Mouse (Mus musculus) B cell, adult 2 months (primary cell): Measurements from ENCODE around the gene Hoxd4.
A peak's percentile ranks its signal among the peaks of the same experiment; 100 is the strongest.

Experiments
- DNase-seq, 2 experiments: peaks; one replicate each; pipeline ENCODE4 v3.0.0; 2022

The Hoxd4 gene

GRCm38 (mm10) chr2:74711721-74712621 lies at the start of gene Hoxd4, which contains the start of gene Hoxd3:
TSS of gene Hoxd4 (plus strand) at chr2:74711929.
TSS of gene Hoxd3 (plus strand) at chr2:74711927.
- DNase-seq = no peak

DNA sequence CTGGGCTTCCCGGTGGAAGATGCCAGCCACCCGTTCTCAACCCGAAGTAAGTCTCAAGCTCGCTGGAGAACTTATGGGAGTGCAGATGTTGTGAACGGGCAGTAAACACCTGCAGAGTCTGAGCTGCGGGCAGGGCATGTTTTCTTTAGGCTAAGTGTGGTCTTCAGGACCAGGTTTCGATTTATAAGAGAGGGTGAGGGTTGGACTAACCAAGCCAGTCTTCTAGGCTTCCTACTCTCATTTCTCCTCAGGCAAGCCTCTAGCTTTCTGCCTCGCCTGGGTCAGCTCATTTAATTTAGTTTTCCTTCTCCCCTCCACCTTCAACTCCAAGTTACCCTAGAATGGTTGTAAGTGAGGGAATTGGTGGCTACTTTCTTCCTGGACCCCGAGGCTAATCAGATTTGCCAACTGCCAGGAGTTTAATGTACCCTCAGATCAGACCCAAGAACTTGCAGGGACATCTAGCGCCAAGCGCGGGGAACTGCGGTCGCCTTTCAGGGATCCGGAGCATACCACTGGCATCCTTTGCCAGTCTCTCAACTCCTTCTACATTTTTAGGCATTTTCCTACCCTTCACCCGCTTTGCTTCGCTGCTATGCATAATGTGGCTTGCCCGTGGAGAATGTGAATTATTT lies 48.3 kb upstream of the Hoxd4 start:
- peak in 1 of 2 experiments; percentile 30 for DNase-seq

DNA sequence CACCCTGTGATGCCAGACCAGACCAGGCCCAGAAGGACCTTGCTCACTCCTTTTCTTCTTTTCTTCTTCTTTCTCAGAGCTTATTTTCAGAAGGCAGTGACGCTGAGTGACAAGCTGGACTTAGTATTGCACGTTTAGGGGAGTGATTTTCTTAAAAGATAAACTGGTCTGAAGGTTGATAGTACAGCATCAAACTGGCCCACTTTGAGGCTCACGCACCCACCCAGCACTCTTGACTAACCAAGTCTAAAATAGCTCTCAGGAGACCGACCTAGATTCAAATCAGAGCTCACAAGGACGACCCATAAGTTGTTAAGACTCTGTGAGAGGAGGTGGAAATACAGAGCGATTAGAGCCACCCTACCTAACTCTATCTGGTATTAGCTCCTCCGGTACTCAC lies 45.3 kb upstream of the Hoxd4 start:
- DNase-seq = no peak

DNA sequence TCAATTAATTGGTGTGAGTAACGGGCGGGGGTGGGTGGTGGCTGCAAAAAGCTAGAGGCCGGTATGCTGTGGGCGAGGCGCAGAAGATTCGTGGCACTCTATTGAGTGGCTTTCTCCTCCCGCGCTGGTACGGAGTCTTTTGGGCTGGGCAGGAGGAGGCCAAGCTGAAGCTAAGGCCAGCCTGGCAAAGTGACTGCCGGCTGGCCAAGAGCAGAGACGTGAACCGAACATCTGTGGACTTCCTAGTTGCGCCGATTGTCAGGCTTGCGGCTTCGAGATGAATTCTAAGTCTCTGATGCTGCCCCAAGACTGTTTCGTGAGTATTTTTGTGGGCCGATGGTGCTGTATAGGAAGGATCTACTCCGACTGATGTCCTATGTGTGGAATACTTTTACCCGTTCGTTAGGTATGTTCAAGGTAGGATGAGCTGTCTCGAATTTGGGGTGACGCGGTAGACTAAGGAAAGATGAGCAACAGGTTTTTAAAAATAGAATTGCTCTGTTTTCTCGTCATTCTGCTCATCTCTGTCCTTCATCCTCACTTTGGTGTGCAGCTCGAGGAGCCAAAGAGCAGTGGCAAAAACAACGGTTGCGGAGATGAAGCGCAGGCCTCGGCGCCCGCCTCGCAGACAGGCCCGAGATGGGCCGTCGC lies 44.4 kb upstream of the Hoxd4 start:
- DNase-seq = peak in 1 of 2 experiments; percentile 14

DNA sequence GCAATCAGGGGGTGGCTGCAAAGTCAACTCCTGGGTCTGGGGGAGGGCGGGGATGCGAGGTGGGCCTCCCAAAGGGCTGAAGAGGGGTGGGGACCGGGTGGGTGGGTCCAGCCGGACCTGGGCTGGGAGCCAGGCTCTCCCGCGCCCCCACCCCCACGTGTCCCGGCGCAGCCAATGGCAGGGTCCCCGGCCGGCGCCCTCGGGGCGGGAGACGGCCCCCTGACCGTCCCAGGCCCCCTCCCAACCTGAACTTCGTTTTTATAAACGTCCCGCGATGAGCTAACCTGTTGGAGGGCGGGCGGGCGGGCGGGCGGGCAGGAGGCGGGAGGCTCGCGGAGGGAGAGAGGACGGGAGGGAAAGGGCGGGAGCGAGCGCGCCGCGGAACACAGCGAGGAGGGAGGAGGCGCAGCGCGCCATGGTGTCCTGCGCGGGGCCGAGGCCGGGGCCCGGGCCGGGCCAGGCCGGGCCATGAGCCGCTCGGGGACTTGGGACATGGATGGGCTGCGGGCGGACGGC lies 43.8 kb upstream of the Hoxd4 start, which contains the start of gene Hoxd13:
Gene Hoxd13, plus strand, starts transcription at position 469 of the 516 bp plus-strand sequence.
- no peak for DNase-seq

DNA sequence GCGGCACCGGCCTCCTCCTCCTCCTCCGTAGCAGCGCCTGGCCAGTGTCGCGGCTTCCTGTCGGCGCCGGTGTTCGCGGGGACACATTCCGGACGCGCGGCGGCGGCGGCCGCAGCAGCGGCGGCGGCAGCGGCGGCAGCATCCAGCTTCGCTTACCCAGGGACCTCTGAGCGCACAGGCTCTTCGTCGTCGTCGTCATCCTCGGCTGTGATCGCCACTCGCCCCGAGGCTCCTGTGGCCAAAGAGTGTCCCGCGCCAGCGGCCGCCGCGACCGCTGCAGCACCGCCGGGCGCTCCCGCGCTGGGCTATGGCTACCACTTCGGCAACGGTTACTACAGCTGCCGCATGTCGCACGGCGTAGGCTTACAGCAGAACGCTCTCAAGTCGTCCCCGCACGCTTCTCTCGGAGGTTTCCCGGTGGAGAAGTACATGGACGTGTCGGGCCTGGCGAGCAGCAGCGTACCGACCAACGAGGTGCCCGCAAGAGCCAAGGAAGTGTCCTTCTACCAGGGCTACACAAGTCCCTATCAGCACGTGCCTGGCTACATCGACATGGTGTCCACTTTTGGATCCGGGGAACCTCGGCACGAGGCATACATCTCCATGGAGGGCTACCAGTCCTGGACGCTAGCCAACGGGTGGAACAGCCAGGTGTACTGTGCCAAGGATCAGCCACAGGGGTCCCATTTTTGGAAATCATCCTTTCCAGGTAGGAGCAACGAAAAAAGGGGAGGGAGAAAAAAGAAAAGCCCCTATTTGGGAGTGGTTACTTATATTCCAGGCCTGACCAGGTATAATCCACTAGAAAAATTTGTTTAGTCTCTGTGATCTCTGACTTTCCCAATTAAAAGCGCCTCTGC lies 43.1 kb upstream of the Hoxd4 start:
- peak; percentile 23 to 36 for DNase-seq

- DNase-seq = no peak
These were observed 42.5 kb upstream of the Hoxd4 start for GRCm38 (mm10) chr2:74669230-74669578.

- DNase-seq = peak in 1 of 2 experiments; percentile 7
These were observed 42.0 kb upstream of the Hoxd4 start for GRCm38 (mm10) chr2:74669650-74670235.

DNA sequence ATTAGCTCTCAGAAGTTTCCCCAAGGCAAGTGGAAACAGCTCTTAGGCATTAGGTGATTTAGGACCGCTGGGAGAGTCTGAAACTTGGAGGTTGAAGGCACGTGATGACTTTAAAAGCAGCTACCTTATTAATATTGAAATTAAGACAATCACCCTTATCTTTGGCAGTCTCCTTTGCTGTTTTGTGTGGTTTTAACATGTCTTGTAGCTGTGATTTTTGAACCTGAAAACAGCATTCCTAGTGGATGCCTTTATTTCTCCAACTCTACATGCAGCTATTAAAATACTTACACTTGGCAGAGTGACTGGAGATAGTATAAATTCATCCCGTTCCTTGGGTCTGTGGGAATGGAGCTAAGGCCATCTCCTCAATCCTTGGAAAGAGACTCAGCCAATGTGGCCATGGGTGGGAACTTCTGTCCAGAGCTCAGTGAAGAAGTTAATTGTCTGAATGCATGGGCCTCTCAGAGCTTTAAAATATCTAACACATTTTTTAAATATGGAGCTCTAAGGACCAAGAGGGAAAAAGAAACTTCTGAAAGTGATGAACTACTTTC lies 41.0 kb upstream of the Hoxd4 start:
- DNase-seq = no peak

DNA sequence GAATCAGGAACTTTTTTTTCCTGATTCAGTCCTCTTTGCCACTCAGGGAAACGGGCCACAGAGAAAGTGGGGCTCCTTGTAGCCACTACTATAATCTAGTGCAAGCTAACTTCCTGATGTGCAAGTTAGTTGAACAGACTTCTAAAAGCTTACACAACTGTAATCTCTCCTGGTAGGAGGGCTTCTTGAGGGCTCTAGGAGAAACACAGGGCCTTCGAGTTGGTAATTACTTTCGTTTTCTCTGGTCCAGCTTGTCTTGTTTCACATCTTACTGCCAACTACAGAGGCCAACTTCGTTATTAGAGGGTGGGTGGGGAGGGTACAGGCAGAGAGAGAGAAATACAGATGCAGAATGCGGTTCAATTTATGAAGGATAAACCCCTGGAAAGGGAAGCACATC lies 39.9 kb upstream of the Hoxd4 start:
- no peak for DNase-seq

DNA sequence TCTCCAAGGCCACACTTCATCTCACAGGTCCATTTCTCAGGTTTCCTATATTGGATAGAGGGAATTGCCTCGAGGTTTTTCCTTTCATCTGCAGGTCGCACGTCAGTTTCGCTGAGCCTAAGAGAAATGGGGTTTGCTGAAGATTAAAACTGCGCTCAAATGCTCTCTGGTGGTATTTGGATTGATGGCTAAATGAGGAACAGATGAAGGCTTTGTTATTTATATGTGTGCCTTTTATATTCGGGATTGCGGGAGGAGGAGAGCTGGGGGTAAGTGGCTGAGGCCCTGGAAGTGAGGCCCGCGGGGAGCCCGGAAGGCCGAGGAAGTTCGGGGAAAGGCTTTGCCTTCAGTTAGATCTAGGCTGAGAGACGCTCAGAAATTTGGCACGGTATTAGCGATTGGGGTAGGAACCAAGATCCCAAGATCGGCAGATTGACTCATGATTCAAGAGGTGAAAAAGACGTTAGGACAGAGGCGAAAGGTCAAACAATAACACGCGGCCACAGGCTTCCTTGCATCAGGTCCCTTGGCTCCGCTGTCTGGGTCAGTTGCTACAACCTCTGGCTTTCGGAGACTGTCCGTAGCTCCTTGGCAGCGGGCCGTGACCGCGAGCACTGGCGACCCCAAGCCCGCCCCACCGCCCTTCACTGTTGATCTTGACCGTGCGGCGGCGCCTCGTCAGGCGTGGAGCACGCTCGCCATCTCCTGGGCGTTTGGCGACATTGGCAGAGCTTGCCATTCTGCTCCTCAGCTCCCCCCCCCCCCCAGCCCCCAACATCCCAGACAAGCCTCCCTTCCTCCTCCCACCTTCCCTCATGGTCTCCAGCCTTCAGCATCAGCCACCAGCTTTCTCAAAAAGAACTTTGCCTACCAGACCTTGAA lies 39.0 kb upstream of the Hoxd4 start:
- peak; percentile 63 to 70 for DNase-seq

DNA sequence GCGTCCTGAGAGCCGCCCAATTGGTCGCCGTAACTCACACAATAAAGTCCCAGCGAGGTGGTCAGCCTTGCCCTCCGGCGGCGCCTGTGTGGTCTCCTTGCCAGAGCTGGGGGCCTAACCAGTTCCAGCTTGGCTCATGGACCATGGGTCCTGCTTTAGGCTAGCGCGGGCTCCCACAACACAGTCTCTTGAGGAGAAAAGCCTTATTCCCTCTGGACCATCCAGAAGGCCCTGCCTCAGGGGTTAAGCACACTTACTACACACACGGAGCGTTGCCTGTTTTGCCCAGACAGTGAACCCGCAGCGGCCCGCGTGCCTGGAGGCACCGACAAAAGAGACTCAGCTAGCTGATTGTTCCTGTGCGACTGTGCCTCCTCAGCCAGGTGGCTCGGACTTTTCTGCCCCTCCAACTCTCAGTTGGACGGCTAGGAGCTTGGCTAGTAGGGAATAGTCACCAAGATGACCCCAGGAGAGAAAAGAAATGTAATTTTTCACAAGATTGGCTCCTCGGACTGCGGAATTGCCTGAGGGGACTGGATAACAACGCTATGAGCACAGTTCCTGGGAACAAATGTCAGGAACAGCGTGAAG lies 37.8 kb upstream of the Hoxd4 start:
- DNase-seq = no peak

DNA sequence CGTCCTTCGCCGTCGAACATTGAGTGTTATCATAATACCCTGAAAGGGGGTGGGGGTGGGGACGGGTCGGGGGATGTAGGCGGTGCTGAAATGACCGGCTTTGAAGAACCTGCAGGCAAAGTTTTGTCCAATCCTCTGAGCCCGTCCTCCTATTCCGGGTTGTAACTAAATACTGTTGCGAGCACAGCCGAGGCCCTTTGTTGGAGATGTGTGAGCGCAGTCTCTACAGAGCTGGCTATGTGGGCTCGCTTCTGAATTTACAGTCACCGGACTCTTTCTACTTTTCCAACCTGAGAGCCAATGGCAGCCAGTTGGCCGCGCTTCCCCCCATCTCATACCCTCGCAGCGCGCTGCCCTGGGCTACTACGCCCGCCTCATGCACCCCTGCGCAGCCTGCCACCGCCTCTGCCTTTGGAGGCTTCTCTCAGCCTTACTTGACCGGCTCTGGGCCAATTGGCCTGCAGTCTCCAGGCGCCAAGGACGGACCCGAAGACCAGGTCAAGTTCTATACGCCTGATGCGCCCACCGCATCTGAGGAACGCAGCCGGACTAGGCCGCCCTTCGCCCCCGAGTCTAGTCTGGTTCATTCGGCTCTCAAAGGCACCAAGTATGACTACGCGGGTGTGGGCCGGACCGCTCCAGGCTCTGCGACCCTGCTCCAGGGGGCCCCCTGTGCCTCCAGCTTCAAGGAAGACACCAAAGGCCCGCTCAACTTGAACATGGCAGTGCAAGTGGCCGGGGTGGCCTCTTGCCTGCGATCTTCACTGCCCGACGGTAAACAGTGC lies 36.7 kb upstream of the Hoxd4 start, which contains the start of gene Hoxd12:
Gene Hoxd12, plus strand, starts transcription at position 133 of the 785 bp plus-strand sequence.
- DNase-seq = no peak

DNA sequence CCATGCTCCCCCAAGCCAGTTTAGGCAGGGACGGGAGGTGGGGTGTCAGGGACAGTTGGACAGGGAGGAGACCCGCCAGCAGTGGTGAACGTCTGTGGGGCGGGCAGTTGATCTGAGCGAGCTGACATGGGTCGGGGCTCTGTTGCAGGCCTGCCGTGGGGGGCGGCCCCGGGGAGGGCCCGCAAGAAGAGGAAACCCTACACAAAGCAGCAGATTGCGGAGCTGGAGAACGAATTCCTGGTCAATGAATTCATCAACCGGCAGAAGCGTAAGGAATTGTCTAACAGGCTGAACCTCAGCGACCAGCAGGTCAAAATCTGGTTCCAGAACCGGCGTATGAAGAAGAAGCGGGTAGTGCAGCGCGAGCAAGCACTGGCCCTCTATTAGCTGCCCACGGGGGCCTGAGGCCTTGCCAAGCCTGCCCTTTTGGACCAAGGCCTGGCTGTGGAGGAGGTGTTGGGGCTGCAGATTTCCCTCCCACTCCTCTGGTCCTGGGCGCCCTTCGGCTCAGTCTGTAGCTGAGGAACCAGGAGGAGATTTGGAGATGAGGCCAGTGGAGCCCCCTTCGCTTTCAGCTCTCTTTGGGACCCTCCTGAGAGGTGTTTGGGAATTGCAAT lies 36.0 kb upstream of the Hoxd4 start:
- DNase-seq = no peak

DNA sequence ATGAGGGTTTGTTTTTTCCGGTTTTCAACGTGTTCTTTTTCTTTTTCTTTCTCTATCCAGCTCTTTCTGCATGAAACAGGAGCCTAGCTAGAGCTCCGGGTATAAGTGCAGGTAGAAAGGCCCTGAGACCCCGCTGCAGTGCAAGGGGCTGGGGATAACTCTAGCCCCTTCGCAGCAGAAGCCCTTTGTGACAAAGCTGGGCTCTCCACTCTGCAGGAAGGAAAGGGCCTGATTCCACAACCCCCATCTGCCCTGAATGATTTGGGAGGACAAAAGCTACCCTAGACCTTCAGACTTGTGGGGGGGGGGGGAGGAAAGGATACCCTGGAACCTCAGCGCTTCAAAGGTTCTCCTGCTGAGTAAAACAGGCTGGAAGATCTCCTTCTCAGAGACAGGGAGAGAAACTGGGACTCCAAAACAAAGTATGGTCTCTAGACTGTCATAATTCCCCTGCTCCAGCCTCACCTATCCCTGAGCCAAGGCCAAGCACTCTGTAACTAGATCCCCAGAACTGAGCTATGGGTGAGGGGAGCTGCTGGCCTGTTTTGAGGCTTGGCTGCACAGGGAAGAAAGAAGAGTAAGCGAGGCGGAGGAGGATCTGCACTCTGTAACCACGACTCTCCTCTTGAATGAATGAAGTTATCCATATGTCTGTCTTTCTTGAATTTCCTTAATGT lies 35.2 kb upstream of the Hoxd4 start:
- DNase-seq = no peak

- no peak for DNase-seq
These were observed 34.6 kb upstream of the Hoxd4 start for GRCm38 (mm10) chr2:74677106-74677505.

DNA sequence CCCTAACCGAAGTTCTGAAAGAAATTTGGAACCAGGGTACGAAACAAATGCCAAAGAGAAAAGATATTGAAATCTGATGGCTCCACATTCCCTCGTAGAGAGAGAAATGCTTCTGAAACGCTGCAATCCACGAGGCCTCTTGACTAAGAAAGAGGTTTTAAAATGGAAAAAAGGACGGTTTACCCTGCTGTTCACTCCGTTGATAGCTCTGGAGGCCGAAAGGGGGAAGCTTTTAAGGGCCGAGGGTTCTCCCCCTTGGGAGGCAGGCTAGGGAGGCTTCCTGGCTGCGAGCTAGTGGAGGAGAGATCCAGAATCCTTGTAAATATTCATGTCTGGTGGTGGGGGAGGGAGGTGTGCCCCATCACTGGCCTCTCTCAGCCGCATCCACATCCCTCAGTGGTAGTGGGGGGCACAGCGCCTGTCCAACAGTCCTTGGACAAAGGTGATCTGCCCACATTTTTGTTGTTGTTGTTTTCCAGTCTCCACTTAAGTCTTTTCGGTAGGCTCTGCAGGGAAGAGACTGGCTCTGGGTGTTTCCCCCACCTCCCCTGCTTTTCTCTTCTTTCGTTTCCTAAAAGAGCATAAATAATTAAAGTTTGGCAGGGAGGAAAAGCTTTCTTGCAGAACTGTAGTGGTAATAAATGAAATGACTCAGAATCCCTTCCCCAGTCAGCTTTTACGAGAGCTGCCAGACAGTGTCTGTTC lies 32.7 kb upstream of the Hoxd4 start, which contains the start of gene Hoxd11:
Gene Hoxd11, plus strand, starts transcription at position 667 of the 705 bp plus-strand sequence.
- DNase-seq = no peak
